Mouse (Mus musculus) heart, embryonic 13.5 days (tissue): ENCODE data around the gene 4930579F01Rik. TPM values are rescaled to one million over a fixed set of nuclear protein-coding genes. Genes with fewer than 3 reads are reported as not detected.

Experiments
- ATAC-seq: fragments of 200-750 bp; cut with Nextera tagmentation; 2 replicates; pipeline ENCODE4 v1.8.0; 2017; ENCODE audit warnings: moderate TSS enrichment; ENCODE audit not compliant: insufficient number of reproducible peaks, low FRiP score, low TSS enrichment; ENCODE audit errors: extremely low read depth
- H3K27ac ChIP-seq: fragments of 300-500 bp; sonication (generic); replicated peaks from 2 replicates; pipeline ENCODE4 v1.5.1; 2015; ENCODE audit warnings: moderate library complexity, mild to moderate bottlenecking, inconsistent platforms
- H3K27me3 ChIP-seq: fragments of 300-500 bp; sonication (generic); replicated peaks from 2 replicates; pipeline ENCODE4 v1.6.1; 2015; ENCODE audit warnings: mild to moderate bottlenecking, inconsistent platforms
- H3K36me3 ChIP-seq: fragments of 300-500 bp; sonication (generic); 2 replicates; pipeline ENCODE4 v1.6.1; 2015; ENCODE audit warnings: mild to moderate bottlenecking, inconsistent platforms
- H3K4me1 ChIP-seq: fragments of 300-500 bp; sonication (generic); 2 replicates; pipeline ENCODE4 v1.6.1; 2015; ENCODE audit warnings: inconsistent platforms
- H3K4me2 ChIP-seq: fragments of 300-500 bp; sonication (generic); 2 replicates; pipeline ENCODE4 v1.6.1; 2015; ENCODE audit warnings: inconsistent platforms, mild to moderate bottlenecking, moderate library complexity
- H3K4me3 ChIP-seq: fragments of 300-500 bp; sonication (generic); 2 replicates; pipeline ENCODE4 v1.5.1; 2015; ENCODE audit warnings: moderate library complexity, mild to moderate bottlenecking, inconsistent platforms
- H3K9ac ChIP-seq: fragments of 300-500 bp; sonication (generic); 2 replicates; pipeline ENCODE4 v1.6.1; 2015; ENCODE audit warnings: inconsistent platforms, mild to moderate bottlenecking, moderate library complexity
- H3K9me3 ChIP-seq: fragments of 300-500 bp; sonication (generic); 2 replicates; pipeline ENCODE4 v1.6.1; 2016; ENCODE audit warnings: inconsistent platforms
- WGBS: fragments of 180-500 bp; shearing (Covaris S2); methylation state at CpG from one replicate; pipeline ENCODE4 v1.1.7; 2015; ENCODE audit warnings: mixed read lengths; 5-methylcytosine and 5-hydroxymethylcytosine counted together
- polyA plus RNA-seq: library from polyadenylated mRNA; unstranded; fragments of >200 nt; fragmentation: Nextera tagmentation; extraction: Ambion mirVana; gene quantifications from 2 replicates; pipeline ENCODE4 v1.2.1, GENCODE M21; 2015

4930579F01Rik gene
- polyA plus RNA-seq, 1 experiment from 2014 or later, result not detected

GRCm38 (mm10) chr3:138123842-138124241, 69.8 kb downstream of the 4930579F01Rik start:
- no peak overlapping the region for H3K27ac ChIP-seq
- 68% methylated on average over 10 of the region's 10 CpGs for WGBS
- H3K4me2 ChIP-seq, result no peak overlapping the region
- peaks cover 17% of the 10 kb centered on the region for H3K4me1 ChIP-seq
- no peak for ATAC-seq
- no peaks in the 10 kb centered on the region for H3K27me3 ChIP-seq
- H3K4me3 ChIP-seq, result no peak overlapping the region
- H3K9me3 ChIP-seq, result no peaks in the 10 kb centered on the region
- no peak overlapping the region for H3K9ac ChIP-seq
- no peaks in the 10 kb centered on the region for H3K36me3 ChIP-seq

GRCm38 (mm10) chr3:138121461-138121860, 72.2 kb downstream of the 4930579F01Rik start:
- peaks cover 34% of the 10 kb centered on the region for H3K4me1 ChIP-seq
- H3K27ac ChIP-seq, result no peak overlapping the region
- no peaks in the 10 kb centered on the region for H3K9me3 ChIP-seq
- no peak for ATAC-seq
- H3K4me3 ChIP-seq, result no peak overlapping the region
- H3K36me3 ChIP-seq, result no peaks in the 10 kb centered on the region
- H3K9ac ChIP-seq, result no peak overlapping the region
- H3K4me2 ChIP-seq, result no peak overlapping the region
- WGBS, result 83% methylated on average over 2 of the region's 2 CpGs
- no peaks in the 10 kb centered on the region for H3K27me3 ChIP-seq

DNA sequence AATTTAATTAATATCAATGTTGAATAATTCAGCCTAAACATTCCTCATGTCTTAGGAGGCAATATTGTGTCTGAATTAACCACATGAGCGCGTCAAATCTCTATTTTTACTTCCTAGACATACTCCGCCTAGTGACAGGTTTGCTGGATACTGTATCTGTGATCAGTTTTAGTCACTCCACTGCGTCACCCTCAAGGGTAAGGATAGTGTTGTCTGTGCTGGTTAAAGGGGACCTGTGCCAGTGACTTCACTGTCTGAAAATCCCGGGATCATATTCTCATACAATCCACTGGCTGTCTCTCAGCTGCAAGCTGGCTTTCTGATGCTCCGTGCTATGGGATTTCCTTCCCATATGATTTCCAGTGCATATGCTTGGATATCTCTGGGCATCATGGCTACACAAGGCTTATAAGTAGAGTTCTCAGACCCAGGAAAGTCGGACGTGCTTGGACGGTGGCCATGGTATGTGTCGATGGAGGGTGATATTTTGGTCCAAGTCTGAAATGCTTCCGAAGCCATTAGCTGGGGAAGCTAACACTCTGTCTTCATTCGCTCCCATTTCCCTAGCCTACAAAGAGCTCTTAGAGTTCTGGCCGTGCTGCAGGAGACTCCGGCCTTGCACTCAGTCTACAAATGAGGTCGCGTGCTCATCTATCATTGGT, 74.0 kb downstream of the 4930579F01Rik start:
- ATAC-seq, result peak; percentile 51; the same call in 1 of the 2 replicates
- Histone ChIP-seq H3K4me1 (peaks cover 36% of the 10 kb centered on the region), H3K27ac (peak overlapping the region; percentile 83), H3K27me3 (no peaks in the 10 kb centered on the region), H3K4me3 (no peak overlapping the region), H3K36me3 (no peaks in the 10 kb centered on the region), H3K9ac (no peak overlapping the region), H3K9me3 (no peaks in the 10 kb centered on the region), H3K4me2 (peak overlapping the region; percentile 49)
- 58% methylated on average over 16 of the region's 16 CpGs for WGBS

GRCm38 (mm10) chr3:138118831-138119230, 74.8 kb downstream of the 4930579F01Rik start:
- no peak for ATAC-seq
- 47% methylated on average over 14 of the region's 14 CpGs for WGBS
- Histone ChIP-seq H3K4me2 (peak overlapping the region; percentile 49), H3K27ac (peak overlapping the region; percentile 83), H3K4me1 (peaks cover 36% of the 10 kb centered on the region), H3K27me3 (no peaks in the 10 kb centered on the region), H3K36me3 (no peaks in the 10 kb centered on the region), H3K9ac (peak overlapping the region; percentile 64), H3K4me3 (no peak overlapping the region; the same call in 1 of the 2 replicates), H3K9me3 (no peaks in the 10 kb centered on the region)

- H3K27ac ChIP-seq, result peak overlapping the region; percentile 83
- H3K9me3 ChIP-seq, result no peaks in the 10 kb centered on the region
- no peaks in the 10 kb centered on the region for H3K27me3 ChIP-seq
- H3K4me1 ChIP-seq, result peaks cover 36% of the 10 kb centered on the region
- peak overlapping the region; percentile 64 for H3K9ac ChIP-seq
- ATAC-seq, result no peak
- H3K4me2 ChIP-seq, result peak overlapping the region; percentile 49
- no peaks in the 10 kb centered on the region for H3K36me3 ChIP-seq
- WGBS, result 61% methylated on average over 6 of the region's 6 CpGs
- no peak overlapping the region for H3K4me3 ChIP-seq
Observed at GRCm38 (mm10) chr3:138118392-138118791, 75.2 kb downstream of the 4930579F01Rik start.

DNA sequence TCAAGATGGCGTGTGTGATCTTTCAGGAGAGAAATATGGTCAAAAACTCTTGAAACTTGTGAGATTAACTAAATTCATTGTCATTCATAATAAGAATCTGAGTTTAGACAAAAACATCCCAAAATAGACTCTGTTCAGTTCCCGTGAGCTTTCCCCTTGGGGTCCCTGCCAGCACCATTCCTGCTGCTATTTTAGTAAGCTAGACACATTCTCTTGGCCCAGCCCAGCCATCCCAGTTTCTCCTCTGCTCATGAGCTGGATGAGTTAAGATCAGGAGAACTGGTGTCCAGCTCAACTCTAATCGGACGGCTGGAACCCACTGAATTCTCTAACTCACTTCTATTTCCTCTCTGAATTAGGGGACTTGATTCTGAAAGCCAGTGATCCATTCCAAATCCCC, 76.8 kb downstream of the 4930579F01Rik start:
- no peaks in the 10 kb centered on the region for H3K27me3 ChIP-seq
- H3K9me3 ChIP-seq, result no peaks in the 10 kb centered on the region
- peaks cover 36% of the 10 kb centered on the region for H3K4me1 ChIP-seq
- no peak for ATAC-seq
- H3K9ac ChIP-seq, result no peak overlapping the region
- 53% methylated on average over 4 of the region's 4 CpGs for WGBS
- no peaks in the 10 kb centered on the region for H3K36me3 ChIP-seq
- H3K4me2 ChIP-seq, result no peak overlapping the region
- H3K27ac ChIP-seq, result peak overlapping the region; percentile 68
- no peak overlapping the region for H3K4me3 ChIP-seq

GRCm38 (mm10) chr3:138114106-138114505, 79.5 kb downstream of the 4930579F01Rik start:
- Histone ChIP-seq H3K4me2 (no peak overlapping the region), H3K27ac (no peak overlapping the region), H3K9ac (no peak overlapping the region), H3K36me3 (no peaks in the 10 kb centered on the region), H3K27me3 (no peaks in the 10 kb centered on the region), H3K4me3 (no peak overlapping the region), H3K9me3 (no peaks in the 10 kb centered on the region), H3K4me1 (peaks cover 27% of the 10 kb centered on the region)
- 75% methylated on average over 17 of the region's 17 CpGs for WGBS
- ATAC-seq, result no peak

Other genes starting within 250 kb of the 4930579F01Rik start
- gene Dapp1, start 212.3 kb downstream of the 4930579F01Rik start, polyA plus RNA-seq, result 13.0 and 14.5 TPM in 2 replicates
- gene 1110002E22Rik, start 128.8 kb downstream of the 4930579F01Rik start, polyA plus RNA-seq, result 9.4 and 11.1 TPM in 2 replicates
- gene Gm5105, start 126.4 kb downstream of the 4930579F01Rik start, polyA plus RNA-seq, result 0.36 and 0.56 TPM in 2 replicates
- 8.5 and 10.1 TPM in 2 replicates for gene Trmt10a, start 50.4 kb downstream of the 4930579F01Rik start, polyA plus RNA-seq
- 6.6 and 7.6 TPM in 2 replicates for gene Mttp, start 48.9 kb downstream of the 4930579F01Rik start, polyA plus RNA-seq
- gene Adh7, start 23.9 kb upstream of the 4930579F01Rik start, polyA plus RNA-seq, result 0.11 TPM in 1 of 2 replicates, not detected in the other
- gene Adh1, start 67.2 kb upstream of the 4930579F01Rik start, polyA plus RNA-seq, result 13.5 and 13.6 TPM in 2 replicates
- gene Adh6a, start 119.5 kb upstream of the 4930579F01Rik start, polyA plus RNA-seq, result 0.08 TPM in 1 of 2 replicates, not detected in the other
- 3.3 and 3.6 TPM in 2 replicates for gene Adh6b, start 147.9 kb upstream of the 4930579F01Rik start, polyA plus RNA-seq
- not detected in 2 replicates for gene Adh4, start 221.6 kb upstream of the 4930579F01Rik start, polyA plus RNA-seq
- gene Adh5, start 249.3 kb upstream of the 4930579F01Rik start, polyA plus RNA-seq, result 146 and 161 TPM in 2 replicates